Mouse (Mus musculus) urinary bladder, postnatal 0 days (tissue): Measurements from ENCODE around the gene Dkk3. TPM values are rescaled to one million over a fixed set of nuclear protein-coding genes. Genes with fewer than 3 reads are reported as not detected.

ENCODE experiments used
- polyA plus RNA-seq: library from polyadenylated mRNA; unstranded; fragments of >200 nt; fragmentation: Nextera tagmentation; extraction: Ambion mirVana; gene quantifications from 2 replicates; pipeline ENCODE4 v1.2.1, GENCODE M21; 2015

Gene Dkk3
- polyA plus RNA-seq: 88.0 and 98.7 TPM in 2 replicates

GRCm38 (mm10) chr7:112158942-112159341, at the start of gene Dkk3:
Gene Dkk3 (minus strand): TSS chr7:112159057.

Other genes starting within 250 kb of the Dkk3 start
- 37.0 and 44.6 TPM in 2 replicates for gene Usp47, start 135.6 kb downstream of the Dkk3 start, polyA plus RNA-seq
- gene Mical2, start 66.8 kb upstream of the Dkk3 start, polyA plus RNA-seq: 12.2 and 15.0 TPM in 2 replicates